ENCODE assay signal across 8 mouse cellular contexts in the genomic region with DNA sequence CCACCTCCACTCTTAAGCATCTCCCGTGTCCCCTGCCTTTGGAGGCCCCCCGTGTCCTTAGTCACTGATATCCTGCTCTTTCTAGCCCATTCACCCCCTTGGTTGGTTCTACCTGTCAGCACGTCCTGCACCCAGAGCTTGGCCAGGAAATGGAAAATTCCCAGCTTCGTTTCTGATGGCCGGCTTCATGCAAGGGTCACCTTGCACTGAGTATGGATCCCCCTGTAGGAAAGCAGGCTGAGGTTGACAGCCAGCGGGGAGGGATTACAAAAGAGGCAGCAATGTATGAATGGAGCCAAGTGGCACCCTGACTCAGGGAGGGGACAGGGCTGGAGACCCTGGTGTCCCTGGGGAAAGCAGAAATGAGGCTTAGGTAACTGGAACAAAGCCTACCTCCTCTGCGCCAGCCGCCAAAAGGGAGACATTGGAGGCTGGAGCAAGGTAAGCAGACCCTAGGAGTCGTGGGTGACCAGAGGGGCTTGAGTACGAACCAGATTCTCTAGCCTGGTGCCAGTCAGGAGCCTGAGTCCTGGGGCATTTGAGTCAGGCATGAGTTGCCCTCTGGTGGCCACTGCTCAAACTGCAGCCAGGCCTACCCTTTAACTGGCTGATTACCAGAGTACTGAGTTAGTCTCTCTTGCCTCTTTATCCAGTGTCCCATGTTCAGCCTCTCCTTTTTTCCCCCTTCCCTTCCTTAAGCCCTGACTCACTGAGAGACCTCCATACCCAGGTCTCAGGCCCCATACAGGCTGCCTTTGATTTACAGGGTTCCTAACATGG. TPM values are rescaled to one million over a fixed set of nuclear protein-coding genes. Genes with fewer than 3 reads are reported as not detected.
DNase-seq lines count a peak whose midpoint lies in the region; ATAC-seq and TF ChIP-seq lines count a peak whose summit lies in the region.

No protein-coding gene starts in this region.

- H3K4me3 ChIP-seq in cortical plate, adult 2 months (ENCODE audit: insufficient read depth, low read length) = no peak overlapping the region
- H3K4me3 ChIP-seq in left cerebral cortex, adult 2 months = no peak overlapping the region

- intact Hi-C loops in gastrocnemius, postnatal 14 days (cut with DNase I; ENCODE audit: low total_unique reads) = no loop called here
- intact Hi-C loops in left cerebral cortex, adult 2 months (cut with DNase I) = loop anchor here (1.0 kb wide), 1 partner anchor 100 kb away; no protein-coding TSS in a partner anchor

- no peak overlapping the region for H3K27ac ChIP-seq in cortical plate, adult 2 months (ENCODE audit: insufficient read depth, low read length)
- peak overlapping the region; percentile 32; the same call in 1 of the 2 replicates for H3K27ac ChIP-seq in left cerebral cortex, adult 2 months

- peak; percentile 87 for ATAC-seq in megakaryocyte, adult 5-6 weeks (ENCODE audit: poor library complexity, severe bottlenecking)

- no peaks in the 10 kb centered on the region; the same call in 1 of the 2 replicates for H3K4me1 ChIP-seq in cortical plate, adult 2 months (ENCODE audit: control insufficient read depth, insufficient read depth, low read length)

- DNase-seq in adipocyte (ENCODE audit: low spot score) = peak; percentile 92
- DNase-seq in gastrocnemius, postnatal 14 days = peak; percentile 80
- DNase-seq in induced T-regulatory cell, adult 2 months (ENCODE audit: low read depth) = peak; percentile 92
- peak; percentile 84 to 90 for DNase-seq in left cerebral cortex, adult 2 months (ENCODE audit: extremely low spot score in 1 of 2, low spot score in 2 of 2)
- DNase-seq in right cerebral cortex, postnatal 10 days (ENCODE audit: low spot score in 2 of 2) = peak; percentile 90 to 92
- peak; percentile 72 to 85 for DNase-seq in urinary bladder, postnatal 4 days (ENCODE audit: low spot score in 2 of 2)

- peak; percentile 94 for TF ChIP-seq CTCF in cortical plate, adult 2 months (IDR thresholded peaks at IDR 0.05; ENCODE audit: extremely low read depth, insufficient read depth, low read length)
- peak; percentile 96 for TF ChIP-seq CTCF in left cerebral cortex, adult 2 months (IDR thresholded peaks at IDR 0.05)

- no peak for TF ChIP-seq POLR2A in cortical plate, adult 2 months (IDR thresholded peaks at IDR 0.05; ENCODE audit: extremely low read depth, insufficient read depth, low read length)

RNA-seq across cellular contexts. Expression of gene Tsc22d4, which starts 11.5 kb away (rescaled TPM):
- 365 and 366 TPM in 2 replicates for polyA plus RNA-seq in cortical plate, adult 2 months (2012; rRNA removed)
- total RNA-seq in gastrocnemius, postnatal 14 days (2021) = 100 to 1,000 TPM; 118 to 156 TPM
- 100 to 1,000 TPM; 150 to 156 TPM for total RNA-seq in left cerebral cortex, adult 2 months (2021)
- 55.9 and 74.7 TPM in 2 replicates for total RNA-seq in megakaryocyte, adult 5-6 weeks (2015)
- 112 and 113 TPM in 2 replicates for total RNA-seq in megakaryocyte, adult 5-6 weeks (2017)

RNA-seq across cellular contexts. Expression of gene Nyap1, which starts 15.7 kb away (rescaled TPM):
- polyA plus RNA-seq in cortical plate, adult 2 months (2012; rRNA removed) = 69.7 and 74.8 TPM in 2 replicates
- total RNA-seq in gastrocnemius, postnatal 14 days (2021) = under 1 TPM; 0.39 to 0.42 TPM
- 10 to 100 TPM; 76.3 to 81.7 TPM for total RNA-seq in left cerebral cortex, adult 2 months (2021)
- 0.21 and 0.27 TPM in 2 replicates for total RNA-seq in megakaryocyte, adult 5-6 weeks (2015)
- 0.84 and 1.1 TPM in 2 replicates for total RNA-seq in megakaryocyte, adult 5-6 weeks (2017)

RNA-seq across cellular contexts. Expression of gene Ppp1r35, which starts 21.6 kb away (rescaled TPM):
- 26.9 and 27.6 TPM in 2 replicates for polyA plus RNA-seq in cortical plate, adult 2 months (2012; rRNA removed)
- 1 to 10 TPM; 6.8 to 7.2 TPM for total RNA-seq in gastrocnemius, postnatal 14 days (2021)
- total RNA-seq in left cerebral cortex, adult 2 months (2021) = 10 to 100 TPM; 22.8 to 25.6 TPM
- 48.6 and 55.3 TPM in 2 replicates for total RNA-seq in megakaryocyte, adult 5-6 weeks (2015)
- 34.1 and 40.1 TPM in 2 replicates for total RNA-seq in megakaryocyte, adult 5-6 weeks (2017)

RNA-seq across cellular contexts. Expression of gene Mepce, which starts 30.4 kb away (rescaled TPM):
- polyA plus RNA-seq in cortical plate, adult 2 months (2012; rRNA removed) = 37.8 and 38.1 TPM in 2 replicates
- total RNA-seq in gastrocnemius, postnatal 14 days (2021) = 10 to 100 TPM; 20.7 to 21.1 TPM
- total RNA-seq in left cerebral cortex, adult 2 months (2021) = 10 to 100 TPM; 40.1 to 45.2 TPM
- 20.9 and 24.0 TPM in 2 replicates for total RNA-seq in megakaryocyte, adult 5-6 weeks (2015)
- 16.2 and 22.8 TPM in 2 replicates for total RNA-seq in megakaryocyte, adult 5-6 weeks (2017)

RNA-seq across cellular contexts. Expression of gene Zcwpw1, which starts 30.5 kb away (rescaled TPM):
- 11.3 and 12.6 TPM in 2 replicates for polyA plus RNA-seq in cortical plate, adult 2 months (2012; rRNA removed)
- total RNA-seq in gastrocnemius, postnatal 14 days (2021) = 1 to 10 TPM in 1 of 2 experiments, under 1 TPM in 1; 0.84 to 1.7 TPM
- total RNA-seq in left cerebral cortex, adult 2 months (2021) = 1 to 10 TPM; 5.7 to 8.2 TPM
- total RNA-seq in megakaryocyte, adult 5-6 weeks (2015) = 6.4 and 10.0 TPM in 2 replicates
- 16.1 and 18.1 TPM in 2 replicates for total RNA-seq in megakaryocyte, adult 5-6 weeks (2017)

Comparison
In these comparisons a context has a peak if more than half of its experiments do, and no peak if none do; other contexts are left out.
1. RNA of gene Nyap1, which starts 15.7 kb away (total RNA-seq): 76.3 to 81.7 TPM in left cerebral cortex, adult 2 months; 0.21 to 1.1 TPM in megakaryocyte, adult 5-6 weeks and 0.39 to 0.42 TPM in gastrocnemius, postnatal 14 days; every median in the first group is over 10 times any median in the second.
2. Peak in every context shown above with its lines, with median percentiles within 50 percentile points of each other: DNase-seq.